Mouse (Mus musculus) forebrain, embryonic 13.5 days (tissue): ENCODE results near the gene Avpi1. TPM values are rescaled to one million over a fixed set of nuclear protein-coding genes. Genes with fewer than 3 reads are reported as not detected.

ENCODE experiments used
- ATAC-seq: fragments of 200-750 bp; cut with Nextera tagmentation; 2 replicates; pipeline ENCODE4 v1.8.0; 2017
- H3K27ac ChIP-seq: fragments of 300-500 bp; sonication (generic); 2 replicates; pipeline ENCODE4 v1.5.1; 2015; ENCODE audit warnings: inconsistent platforms, mild to moderate bottlenecking, moderate library complexity
- H3K27me3 ChIP-seq: fragments of 300-500 bp; sonication (generic); 2 replicates; pipeline ENCODE4 v1.6.1; 2015; ENCODE audit warnings: mild to moderate bottlenecking, inconsistent platforms
- H3K36me3 ChIP-seq: fragments of 300-500 bp; sonication (generic); 2 replicates; pipeline ENCODE4 v1.6.1; 2015; ENCODE audit warnings: mild to moderate bottlenecking, inconsistent platforms; ENCODE audit not compliant: poor library complexity, severe bottlenecking
- H3K4me1 ChIP-seq: fragments of 300-500 bp; sonication (generic); 2 replicates; pipeline ENCODE4 v1.6.1; 2015; ENCODE audit warnings: inconsistent platforms
- H3K4me2 ChIP-seq: fragments of 300-500 bp; sonication (generic); 2 replicates; pipeline ENCODE4 v1.6.1; 2015; ENCODE audit warnings: inconsistent platforms, mild to moderate bottlenecking, moderate library complexity
- H3K4me3 ChIP-seq: fragments of 300-500 bp; sonication (generic); 2 replicates; pipeline ENCODE4 v1.5.1; 2015; ENCODE audit warnings: mild to moderate bottlenecking, inconsistent platforms
- H3K9ac ChIP-seq: fragments of 300-500 bp; sonication (generic); 2 replicates; pipeline ENCODE4 v1.6.1; 2015; ENCODE audit warnings: mild to moderate bottlenecking, inconsistent platforms
- H3K9me3 ChIP-seq: fragments of 300-500 bp; sonication (generic); replicated peaks from 2 replicates; pipeline ENCODE4 v1.6.1; 2016; ENCODE audit warnings: inconsistent platforms
- WGBS: fragments of 180-500 bp; shearing (Covaris S2); methylation state at CpG from one replicate; pipeline ENCODE4 v1.1.7; 2015; 5-methylcytosine and 5-hydroxymethylcytosine counted together
- polyA plus RNA-seq: library from polyadenylated mRNA; unstranded; fragments of >200 nt; fragmentation: Nextera tagmentation; extraction: Ambion mirVana; gene quantifications from 2 replicates; pipeline ENCODE4 v1.2.1, GENCODE M21; 2015

The Avpi1 gene
- polyA plus RNA-seq, 1 experiment from 2014 or later: 10.1 TPM

GRCm38 (mm10) chr19:42157493-42158237 lies 28.8 kb upstream of the Avpi1 start:
- Histone ChIP-seq H3K36me3 (no peaks in the 10 kb centered on the region), H3K9me3 (no peaks in the 10 kb centered on the region), H3K4me2 (no peak overlapping the region), H3K27me3 (no peaks in the 10 kb centered on the region), H3K4me1 (no peaks in the 10 kb centered on the region), H3K9ac (no peak overlapping the region), H3K27ac (no peak overlapping the region), H3K4me3 (no peak overlapping the region)
- WGBS: 72% methylated on average over 12 of the region's 12 CpGs
- no peak for ATAC-seq

GRCm38 (mm10) chr19:42151990-42152389 lies 23.1 kb upstream of the Avpi1 start:
- Histone ChIP-seq H3K4me1 (peaks cover 16% of the 10 kb centered on the region), H3K27ac (no peak overlapping the region), H3K36me3 (no peaks in the 10 kb centered on the region), H3K9me3 (no peaks in the 10 kb centered on the region), H3K9ac (no peak overlapping the region), H3K4me3 (no peak overlapping the region), H3K4me2 (no peak overlapping the region), H3K27me3 (peaks cover 21% of the 10 kb centered on the region)
- WGBS: 6% methylated on average over 6 of the region's 6 CpGs
- ATAC-seq: peak; percentile 59; the same call in 1 of the 2 replicates

GRCm38 (mm10) chr19:42148569-42148860 lies 19.7 kb upstream of the Avpi1 start:
- Histone ChIP-seq H3K27me3 (peaks cover 37% of the 10 kb centered on the region), H3K9ac (peak overlapping the region; percentile 77), H3K9me3 (no peaks in the 10 kb centered on the region), H3K4me2 (peak overlapping the region; percentile 85), H3K4me3 (peak overlapping the region; percentile 60), H3K36me3 (no peaks in the 10 kb centered on the region), H3K27ac (no peak overlapping the region), H3K4me1 (peaks cover 17% of the 10 kb centered on the region)
- 27% methylated on average over 7 of the region's 7 CpGs for WGBS
- ATAC-seq: no peak

- Histone ChIP-seq H3K27ac (no peak overlapping the region), H3K4me1 (peaks cover 17% of the 10 kb centered on the region), H3K9ac (peak overlapping the region; percentile 77), H3K27me3 (peaks cover 37% of the 10 kb centered on the region), H3K9me3 (no peaks in the 10 kb centered on the region), H3K36me3 (no peaks in the 10 kb centered on the region), H3K4me3 (peak overlapping the region; percentile 60), H3K4me2 (peak overlapping the region; percentile 85)
- peak; percentile 26 for ATAC-seq
- under 1% methylated on average over 63 of the region's 63 CpGs for WGBS
These were observed 19.1 kb upstream of the Avpi1 start for GRCm38 (mm10) chr19:42147769-42148568.

GRCm38 (mm10) chr19:42147170-42147768 lies 18.4 kb upstream of the Avpi1 start, which contains the start of gene Marveld1:
Marveld1 (plus strand) TSS chr19:42147400.
- Histone ChIP-seq H3K27ac (no peak within 1 kb of the TSS), H3K36me3 (no peaks in the 10 kb centered on the region), H3K4me3 (peak within 1 kb of the TSS; percentile 60), H3K9ac (peak within 1 kb of the TSS; percentile 77), H3K27me3 (peaks cover 37% of the 10 kb centered on the region), H3K9me3 (no peaks in the 10 kb centered on the region), H3K4me2 (peak within 1 kb of the TSS; percentile 85), H3K4me1 (peaks cover 17% of the 10 kb centered on the region)
- under 1% methylated on average over 19 of the region's 57 CpGs for WGBS
- peak; percentile 28; the same call in 1 of the 2 replicates for ATAC-seq

GRCm38 (mm10) chr19:42146276-42147010 lies 17.6 kb upstream of the Avpi1 start:
- no peak overlapping the region for H3K9ac ChIP-seq
- 89% methylated on average over 9 of the region's 9 CpGs for WGBS

GRCm38 (mm10) chr19:42145731-42146130 lies 16.9 kb upstream of the Avpi1 start:
- Histone ChIP-seq H3K9me3 (no peaks in the 10 kb centered on the region), H3K4me3 (no peak overlapping the region), H3K27me3 (peaks cover 37% of the 10 kb centered on the region), H3K9ac (no peak overlapping the region), H3K4me1 (peaks cover 17% of the 10 kb centered on the region), H3K27ac (no peak overlapping the region), H3K36me3 (no peaks in the 10 kb centered on the region), H3K4me2 (no peak overlapping the region)
- no peak for ATAC-seq
- WGBS: 92% methylated on average over 2 of the region's 2 CpGs

More at GRCm38 (mm10) chr19:42146276-42147010, 17.6 kb upstream of the Avpi1 start:
- H3K9me3 ChIP-seq: no peaks in the 10 kb centered on the region
- H3K27ac ChIP-seq: no peak overlapping the region
- peaks cover 37% of the 10 kb centered on the region for H3K27me3 ChIP-seq
- ATAC-seq: no peak
- no peak overlapping the region for H3K4me2 ChIP-seq
- peaks cover 17% of the 10 kb centered on the region for H3K4me1 ChIP-seq
- H3K4me3 ChIP-seq: no peak overlapping the region
- no peaks in the 10 kb centered on the region for H3K36me3 ChIP-seq

GRCm38 (mm10) chr19:42145210-42145609 lies 16.4 kb upstream of the Avpi1 start:
- Histone ChIP-seq H3K27me3 (peaks cover 37% of the 10 kb centered on the region), H3K9ac (no peak overlapping the region), H3K4me1 (peaks cover 17% of the 10 kb centered on the region), H3K9me3 (no peaks in the 10 kb centered on the region), H3K4me3 (no peak overlapping the region), H3K4me2 (no peak overlapping the region), H3K36me3 (no peaks in the 10 kb centered on the region), H3K27ac (no peak overlapping the region)
- no peak for ATAC-seq
- WGBS: 68% methylated on average over 4 of the region's 4 CpGs

GRCm38 (mm10) chr19:42144541-42145167 lies 15.8 kb upstream of the Avpi1 start:
- H3K4me2 ChIP-seq: no peak overlapping the region
- H3K4me3 ChIP-seq: no peak overlapping the region
- H3K9me3 ChIP-seq: no peaks in the 10 kb centered on the region
- no peak overlapping the region for H3K27ac ChIP-seq
- 30% methylated on average over 8 of the region's 8 CpGs for WGBS
- peaks cover 17% of the 10 kb centered on the region for H3K4me1 ChIP-seq
- no peaks in the 10 kb centered on the region for H3K36me3 ChIP-seq
- no peak overlapping the region for H3K9ac ChIP-seq
- peaks cover 35% of the 10 kb centered on the region for H3K27me3 ChIP-seq
- ATAC-seq: no peak

- H3K9me3 ChIP-seq: no peaks in the 10 kb centered on the region
- H3K36me3 ChIP-seq: no peaks in the 10 kb centered on the region
- H3K27ac ChIP-seq: no peak overlapping the region
- no peak overlapping the region for H3K4me2 ChIP-seq
- H3K4me3 ChIP-seq: no peak overlapping the region
- no peak for ATAC-seq
- 57% methylated on average over 6 of the region's 6 CpGs for WGBS
- peaks cover 17% of the 10 kb centered on the region for H3K4me1 ChIP-seq
- H3K27me3 ChIP-seq: peaks cover 29% of the 10 kb centered on the region
- H3K9ac ChIP-seq: no peak overlapping the region
These were observed 15.2 kb upstream of the Avpi1 start for GRCm38 (mm10) chr19:42144067-42144466.

GRCm38 (mm10) chr19:42142757-42143156 lies 13.9 kb upstream of the Avpi1 start:
- Histone ChIP-seq H3K27me3 (peaks cover 17% of the 10 kb centered on the region), H3K27ac (no peak overlapping the region), H3K9ac (no peak overlapping the region), H3K4me2 (no peak overlapping the region), H3K4me1 (peaks cover 7% of the 10 kb centered on the region), H3K36me3 (no peaks in the 10 kb centered on the region), H3K4me3 (no peak overlapping the region), H3K9me3 (no peaks in the 10 kb centered on the region)
- ATAC-seq: no peak
- 76% methylated on average over 2 of the region's 2 CpGs for WGBS
